Mouse (Mus musculus) olfactory bulb, adult 2 months (tissue): ENCODE results near the gene Rnf5. TPM values are rescaled to one million over a fixed set of nuclear protein-coding genes. Genes with fewer than 3 reads are reported as not detected.

Experiments used
- H3K27ac ChIP-seq: fragments of 200-500 bp; 2 replicates; pipeline ENCODE4 v1.5.1; 2012; ENCODE audit warnings: low read depth, low read length; ENCODE audit not compliant: insufficient read depth
- H3K4me1 ChIP-seq: fragments of 200-500 bp; 2 replicates; pipeline ENCODE4 v1.6.1; 2012; ENCODE audit warnings: low read length; ENCODE audit not compliant: control insufficient read depth, insufficient read depth
- H3K4me3 ChIP-seq: fragments of 200-500 bp; 2 replicates; pipeline ENCODE4 v1.5.1; 2012; ENCODE audit warnings: mild to moderate bottlenecking, low read depth, low read length, moderate library complexity; ENCODE audit not compliant: insufficient read depth
- CTCF ChIP-seq: fragments of 200-500 bp; IDR thresholded peaks from 2 replicates; pipeline ENCODE4 v1.5.1; 2012; ENCODE audit warnings: low read depth, mild to moderate bottlenecking, low read length, moderate library complexity; ENCODE audit not compliant: insufficient read depth
- POLR2A ChIP-seq: fragments of 200-500 bp; IDR thresholded peaks from 2 replicates; pipeline ENCODE4 v1.6.1; 2012; ENCODE audit warnings: mild to moderate bottlenecking, low read depth, low read length, moderate library complexity; ENCODE audit not compliant: insufficient read depth
- WGBS: fragments of 180-500 bp; shearing (Covaris S2); methylation state at CpG from one replicate; pipeline ENCODE4 v1.1.7; 2018; 5-methylcytosine and 5-hydroxymethylcytosine counted together
- polyA plus RNA-seq: library from polyadenylated mRNA; stranded (reverse); fragments of >200 nt; gene quantifications from 2 replicates; pipeline ENCODE4 v1.2.4, GENCODE M21; 2012; ENCODE audit warnings: low replicate concordance; ENCODE audit not compliant: missing spikeins, insufficient read depth, insufficient read length

Gene Rnf5
- polyA plus RNA-seq, 1 experiment, result not detected

DNA sequence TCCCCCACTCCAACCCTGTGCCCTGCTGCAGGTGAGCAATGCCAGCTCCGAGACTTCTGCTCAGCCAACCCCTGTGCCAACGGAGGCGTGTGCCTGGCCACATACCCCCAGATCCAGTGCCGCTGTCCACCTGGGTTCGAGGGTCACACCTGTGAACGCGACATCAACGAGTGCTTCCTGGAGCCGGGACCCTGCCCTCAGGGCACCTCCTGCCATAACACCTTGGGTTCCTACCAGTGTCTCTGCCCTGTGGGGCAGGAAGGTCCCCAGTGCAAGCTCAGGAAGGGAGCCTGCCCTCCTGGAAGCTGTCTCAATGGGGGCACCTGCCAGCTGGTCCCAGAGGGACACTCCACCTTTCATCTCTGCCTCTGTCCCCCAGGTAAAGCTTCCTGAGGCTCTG lies 36.2 kb downstream of the Rnf5 start:
- Histone ChIP-seq H3K4me3 (no peak overlapping the region), H3K4me1 (peaks cover 8% of the 10 kb centered on the region), H3K27ac (no peak overlapping the region)
- WGBS, result 65% methylated on average over 9 of the region's 9 CpGs
- TF ChIP-seq CTCF, result no peak
- no peak for TF ChIP-seq POLR2A

DNA sequence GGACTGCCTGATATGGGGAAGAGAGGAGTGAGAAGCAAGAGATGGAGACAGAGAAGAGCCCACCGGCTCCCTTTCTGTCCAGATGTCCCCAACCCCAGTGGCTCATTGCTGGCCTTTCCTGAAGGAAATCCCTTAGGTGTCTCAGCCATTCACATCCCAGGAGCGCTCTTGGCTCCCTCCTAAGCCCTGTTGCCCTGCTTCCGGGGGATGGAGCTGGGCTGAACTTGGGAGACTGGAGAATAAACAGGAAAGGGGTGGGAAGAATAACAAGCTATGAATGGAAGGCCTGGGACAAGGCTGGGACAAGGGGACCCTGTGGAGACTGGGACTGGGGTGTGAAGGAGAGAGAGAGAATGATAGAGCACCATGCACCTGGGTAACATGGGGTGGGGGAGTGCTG lies 38.7 kb downstream of the Rnf5 start:
- Histone ChIP-seq H3K4me3 (no peak overlapping the region), H3K27ac (no peak overlapping the region), H3K4me1 (peaks cover 8% of the 10 kb centered on the region)
- WGBS, result 62% methylated on average over 3 of the region's 3 CpGs
- TF ChIP-seq POLR2A (no peak), CTCF (no peak)

DNA sequence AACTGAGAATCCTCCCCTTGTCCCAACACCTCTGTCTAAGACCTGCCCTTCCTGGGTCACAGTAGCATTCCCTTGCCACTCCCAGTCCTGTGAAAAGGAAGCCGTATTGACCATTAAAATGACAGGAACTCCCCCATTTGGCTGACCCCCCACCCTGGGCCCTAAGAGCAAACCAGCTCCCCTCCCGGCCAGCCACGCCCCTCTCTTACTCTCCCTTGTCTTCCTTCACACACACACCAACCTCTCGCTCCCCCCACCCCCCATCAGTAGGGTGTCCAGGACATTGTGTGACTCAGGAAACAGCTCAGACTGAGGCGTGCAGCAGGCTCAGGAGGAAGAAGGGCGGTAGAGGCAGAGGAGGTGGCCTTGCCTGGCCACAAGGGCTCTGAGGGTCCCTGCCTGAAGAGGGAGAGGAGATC lies 39.5 kb downstream of the Rnf5 start, which contains the start of gene Notch4:
Gene Notch4, plus strand, starts transcription at position 266 of the 419 bp plus-strand sequence.
- TF ChIP-seq POLR2A (no peak), CTCF (no peak)

DNA sequence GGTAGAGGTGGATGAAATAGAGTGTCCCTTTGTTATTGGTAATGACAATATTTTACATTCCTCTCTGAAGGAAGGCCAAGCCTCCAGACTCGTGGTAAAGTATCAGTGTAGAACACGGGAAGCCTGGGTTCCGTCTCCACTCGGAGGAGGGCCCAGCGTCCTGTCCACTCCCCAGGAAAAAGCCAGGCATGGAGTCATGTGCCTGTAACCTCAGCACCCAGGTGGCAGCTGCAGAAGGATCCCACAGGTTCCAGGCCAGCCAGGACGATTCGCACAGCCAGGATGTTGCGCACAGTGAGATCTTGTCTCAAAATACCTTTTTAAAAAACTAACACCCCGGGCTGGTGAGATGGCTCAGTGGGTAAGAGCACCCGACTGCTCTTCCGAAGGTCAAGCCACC lies 40.1 kb downstream of the Rnf5 start:
- 86% methylated on average over 11 of the region's 11 CpGs for WGBS
- TF ChIP-seq POLR2A (no peak), CTCF (no peak)
- Histone ChIP-seq H3K4me3 (no peak overlapping the region), H3K27ac (no peak overlapping the region), H3K4me1 (peaks cover 8% of the 10 kb centered on the region)

More for the DNA sequence above, 39.5 kb downstream of the Rnf5 start, which contains the start of gene Notch4:
- H3K4me3 ChIP-seq, result no peak within 1 kb of the TSS
- no peak within 1 kb of the TSS for H3K27ac ChIP-seq
- H3K4me1 ChIP-seq, result peaks cover 8% of the 10 kb centered on the region
- 36% methylated on average over 6 of the region's 6 CpGs for WGBS

DNA sequence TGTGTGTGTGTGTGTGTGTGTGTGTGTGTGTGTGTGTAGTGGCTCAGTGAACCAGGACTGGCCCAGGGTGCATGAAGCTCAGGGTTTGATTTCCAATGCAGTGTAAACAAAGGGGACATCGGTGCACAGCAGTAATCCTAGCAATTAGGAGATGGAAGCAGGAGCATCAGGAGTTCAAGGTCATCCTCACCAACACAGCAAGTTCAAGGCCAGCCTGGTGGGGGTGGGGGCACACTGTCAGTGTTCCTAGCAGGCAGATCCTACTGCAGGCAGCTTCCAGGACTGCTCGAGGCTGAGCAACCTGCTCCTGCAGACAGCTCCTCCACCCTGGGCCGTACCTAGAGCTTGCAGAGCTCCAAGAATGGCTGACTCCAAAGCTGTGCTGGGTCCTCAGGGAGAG lies 40.9 kb downstream of the Rnf5 start:
- no peak for TF ChIP-seq POLR2A
- TF ChIP-seq CTCF, result no peak
- 73% methylated on average over 3 of the region's 3 CpGs for WGBS

DNA sequence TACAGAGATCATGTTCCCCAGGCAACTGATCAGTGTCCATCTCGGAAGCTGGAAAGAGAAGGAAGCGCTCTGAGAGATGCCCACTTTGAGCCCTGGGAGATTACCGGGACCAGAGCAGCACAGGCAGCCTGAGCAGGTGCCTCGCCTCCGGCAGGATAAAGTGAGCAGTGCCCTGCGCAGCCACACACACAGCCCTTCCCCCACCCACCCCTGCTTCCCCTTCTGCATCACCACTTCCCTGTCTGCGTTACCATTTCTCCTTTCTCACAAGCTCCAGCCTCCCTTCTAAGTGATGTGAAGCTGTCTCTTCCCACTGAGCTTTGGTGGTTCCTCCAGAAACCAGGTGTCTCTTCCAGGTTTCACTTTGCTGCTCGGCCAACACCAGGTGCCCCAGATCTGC lies 42.3 kb downstream of the Rnf5 start:
- Histone ChIP-seq H3K27ac (no peak overlapping the region), H3K4me1 (peaks cover 4% of the 10 kb centered on the region; the same call in 1 of the 2 replicates), H3K4me3 (no peak overlapping the region)
- 45% methylated on average over 8 of the region's 8 CpGs for WGBS
- TF ChIP-seq POLR2A, result no peak
- TF ChIP-seq CTCF, result no peak

More for the DNA sequence above, 40.9 kb downstream of the Rnf5 start:
- no peak overlapping the region for H3K4me3 ChIP-seq
- peaks cover 8% of the 10 kb centered on the region for H3K4me1 ChIP-seq
- no peak overlapping the region for H3K27ac ChIP-seq

DNA sequence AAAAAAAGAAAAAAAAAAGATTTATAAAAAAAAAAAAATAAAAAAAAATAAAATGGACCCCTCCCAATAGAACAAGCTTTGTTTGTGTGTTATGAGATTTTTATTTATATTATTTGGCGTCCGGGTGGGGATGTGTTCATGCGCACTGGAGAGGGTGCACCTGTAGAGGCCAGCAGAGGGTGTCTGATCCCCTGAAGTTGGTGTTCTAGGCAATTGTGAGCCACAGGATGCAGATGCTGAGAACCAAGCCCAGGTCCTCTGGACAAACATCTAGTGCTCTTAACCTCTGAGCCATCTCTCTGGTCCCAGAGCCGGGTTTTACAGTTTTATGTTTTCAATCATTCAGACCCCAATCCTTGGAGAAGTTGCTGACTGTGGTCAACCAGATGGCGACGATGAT lies 43.1 kb downstream of the Rnf5 start:
- Histone ChIP-seq H3K27ac (no peak overlapping the region), H3K4me3 (no peak overlapping the region), H3K4me1 (peaks cover 4% of the 10 kb centered on the region; the same call in 1 of the 2 replicates)
- TF ChIP-seq POLR2A, result no peak
- TF ChIP-seq CTCF, result no peak
- 96% methylated on average over 6 of the region's 6 CpGs for WGBS

DNA sequence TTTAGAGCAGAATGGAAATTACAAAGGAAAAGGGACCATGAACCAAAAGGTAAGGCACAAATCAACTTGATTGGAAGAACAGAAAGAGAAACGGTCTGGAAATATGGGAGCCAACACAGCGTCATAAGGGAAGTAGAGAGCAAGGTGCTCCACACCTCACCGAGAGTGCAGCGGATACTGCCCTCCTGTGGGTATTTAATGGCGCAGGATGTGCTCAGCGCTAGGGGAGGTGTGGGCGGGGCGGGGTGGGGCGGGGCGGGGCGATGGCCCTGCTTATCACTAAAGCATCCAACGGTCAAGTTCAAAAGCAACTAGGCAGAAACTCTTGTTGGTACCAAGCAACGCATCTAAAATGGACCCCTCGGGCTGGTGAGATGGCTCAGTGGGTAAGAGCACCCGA lies 43.6 kb downstream of the Rnf5 start:
- no peak for TF ChIP-seq CTCF
- Histone ChIP-seq H3K4me3 (no peak overlapping the region), H3K4me1 (peaks cover 4% of the 10 kb centered on the region; the same call in 1 of the 2 replicates), H3K27ac (no peak overlapping the region)
- WGBS, result 36% methylated on average over 10 of the region's 15 CpGs

DNA sequence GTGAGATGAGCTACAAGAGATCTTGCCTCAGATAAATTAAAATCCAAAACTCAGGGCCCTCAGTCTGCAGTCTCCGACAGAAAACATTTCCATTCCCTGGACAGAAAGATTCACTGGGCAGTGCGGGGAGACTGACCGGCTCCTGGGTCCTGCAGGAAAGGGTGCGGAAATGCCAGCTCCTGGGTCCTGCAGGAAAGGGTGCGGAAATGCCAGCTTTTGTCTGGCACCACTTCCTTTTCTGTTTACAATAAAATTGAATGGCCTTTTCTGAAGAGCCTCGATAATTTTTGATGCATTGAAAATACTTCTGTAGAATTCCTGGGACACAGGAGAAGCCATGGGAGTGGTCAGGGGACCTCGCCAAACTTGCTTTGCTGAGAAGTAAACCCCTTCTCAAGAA lies 44.4 kb downstream of the Rnf5 start:
- Histone ChIP-seq H3K27ac (no peak overlapping the region), H3K4me1 (peaks cover under 1% of the 10 kb centered on the region; the same call in 1 of the 2 replicates), H3K4me3 (no peak overlapping the region)
- no peak for TF ChIP-seq POLR2A
- TF ChIP-seq CTCF, result no peak
- WGBS, result 82% methylated on average over 7 of the region's 7 CpGs

DNA sequence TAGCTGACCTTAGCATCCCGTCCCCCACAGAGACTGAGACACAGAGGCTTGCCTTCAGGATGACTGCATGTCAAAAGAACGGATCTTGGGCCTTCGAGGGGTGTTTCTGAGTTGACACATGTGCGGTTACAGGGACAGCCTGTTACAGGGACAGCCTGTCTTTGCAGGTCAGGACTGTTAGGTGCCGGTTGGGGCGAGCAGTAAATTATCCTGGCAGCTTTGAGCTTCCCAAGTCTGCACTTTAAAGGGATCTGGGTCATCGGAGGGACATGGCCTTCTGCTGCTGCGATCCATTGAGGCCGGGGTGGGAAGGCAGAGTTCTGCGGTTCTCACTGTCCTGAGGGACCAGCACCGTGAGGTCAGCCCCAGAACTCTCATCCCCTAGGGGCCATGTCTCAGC lies 46.1 kb downstream of the Rnf5 start:
- TF ChIP-seq POLR2A (no peak), CTCF (no peak)
- H3K27ac ChIP-seq, result no peak overlapping the region
- WGBS, result 81% methylated on average over 11 of the region's 11 CpGs

More for the DNA sequence above, 46.1 kb downstream of the Rnf5 start:
- no peaks in the 10 kb centered on the region for H3K4me1 ChIP-seq
- no peak overlapping the region for H3K4me3 ChIP-seq
